Mouse (Mus musculus): ENCODE results near the gene Copg1. TPM values are rescaled to one million over a fixed set of nuclear protein-coding genes. Genes with fewer than 3 reads are reported as not detected.
"Not testable (repeated sequence)": the region's sequence is repeated elsewhere in the genome, so short reads cannot be mapped to it uniquely, and the experiment has no call there.

Copg1 gene
- total RNA-seq, 2 experiments from 2014 or later, result 42.6 to 46.1 TPM

- DNase-seq (ENCODE audit: low spot score), result no peak
- intact Hi-C loops (cut with DNase I), result no loop called here
Observed at GRCm38 (mm10) chr6:87935037-87935436, 47.4 kb downstream of the Copg1 start.

- DNase-seq (ENCODE audit: low spot score), result no peak
Observed at GRCm38 (mm10) chr6:87937178-87937788, 49.7 kb downstream of the Copg1 start.

GRCm38 (mm10) chr6:87938941-87939340 lies 51.3 kb downstream of the Copg1 start:
- no peak for DNase-seq (ENCODE audit: low spot score)
- intact Hi-C loops (cut with DNase I), result no loop called here

More at GRCm38 (mm10) chr6:87937178-87937788, 49.7 kb downstream of the Copg1 start:
- intact Hi-C loops (cut with DNase I), result no loop called here

GRCm38 (mm10) chr6:87942179-87942578 lies 54.6 kb downstream of the Copg1 start:
- no peak for DNase-seq (ENCODE audit: low spot score)
- intact Hi-C loops (cut with DNase I), result no loop called here

- DNase-seq (ENCODE audit: low spot score); intact Hi-C loops (cut with DNase I): not testable (repeated sequence)
Observed at GRCm38 (mm10) chr6:87962457-87962856, 74.8 kb downstream of the Copg1 start.

Other genes with a start within 250 kb of the Copg1 start
- 1 to 10 TPM; 2.3 to 2.6 TPM for gene Aplf, start 215.6 kb upstream of the Copg1 start, total RNA-seq (2021)
- gene Efcc1, start 156.9 kb upstream of the Copg1 start, total RNA-seq (2021), result 1 to 10 TPM in 1 of 2 experiments, under 1 TPM in 1; 0.95 to 1.4 TPM
- 1 to 10 TPM in 1 of 2 experiments, under 1 TPM in 1; 0.78 to 1.2 TPM for gene Gp9, start 109.7 kb upstream of the Copg1 start, total RNA-seq (2021)
- gene Rab43, start 75.7 kb upstream of the Copg1 start, total RNA-seq (2021), result 10 to 100 TPM; 12.5 to 15.7 TPM
- 1 to 10 TPM; 1.2 to 1.6 TPM for gene Gm45140, start 52.0 kb upstream of the Copg1 start, total RNA-seq (2021)
- 10 to 100 TPM; 19.5 to 21.9 TPM for gene Isy1, start 49.0 kb upstream of the Copg1 start, total RNA-seq (2021)
- 100 to 1,000 TPM; 279 to 311 TPM for gene Cnbp, start 36.7 kb upstream of the Copg1 start, total RNA-seq (2021)
- gene Hmces, start 26.1 kb downstream of the Copg1 start, total RNA-seq (2021), result 10 to 100 TPM in 1 of 2 experiments, 1 to 10 TPM in 1; 8.5 to 10.3 TPM
- gene H1fx, start 93.8 kb downstream of the Copg1 start, total RNA-seq (2021), result 1 to 10 TPM; 1.7 to 2.7 TPM
- 100 to 1,000 TPM; 292 to 305 TPM for gene Rab7, start 157.5 kb downstream of the Copg1 start, total RNA-seq (2021)
- gene Rpn1, start 196.7 kb downstream of the Copg1 start, total RNA-seq (2021), result 100 to 1,000 TPM in 1 of 2 experiments, 10 to 100 TPM in 1; 95.7 to 115 TPM

All from heart, postnatal 25 days (tissue).